Mouse (Mus musculus): ENCODE data around the gene Tppp3.

The Tppp3 gene

DNA sequence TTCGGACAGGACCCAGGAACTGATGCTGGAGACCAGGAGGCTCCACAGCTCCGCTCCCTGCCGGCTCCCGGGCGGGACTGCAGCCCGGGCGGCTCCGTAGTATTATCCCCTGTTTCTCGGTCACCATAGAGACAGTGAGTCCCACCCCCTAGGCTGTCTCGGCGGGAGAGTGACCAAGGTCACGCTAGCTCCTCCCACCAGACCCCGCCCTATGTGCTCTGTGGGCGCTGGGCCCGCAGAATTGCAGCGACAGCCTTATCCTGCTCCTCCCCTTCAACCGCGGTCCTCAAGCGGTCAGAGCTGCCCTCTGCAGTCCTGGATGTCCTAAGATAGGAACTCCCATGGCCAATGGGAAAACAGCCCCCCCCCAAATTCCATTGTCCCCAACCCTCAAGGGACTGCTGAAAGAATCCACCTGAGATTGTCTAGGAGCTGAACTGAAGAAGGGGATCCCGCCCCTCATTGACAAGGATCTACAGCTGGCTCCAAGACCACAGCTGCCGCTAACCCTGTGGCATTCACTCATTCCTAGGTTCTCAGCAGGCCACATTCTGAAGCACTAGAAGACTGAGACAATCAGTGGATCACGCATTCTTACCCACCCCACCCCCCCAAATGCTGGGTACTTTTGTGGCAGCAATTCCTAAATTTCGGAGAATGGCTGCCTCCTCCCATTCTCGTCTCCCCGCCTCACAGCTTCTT is at the start of gene Tppp3:
TSS of gene Tppp3 (minus strand) at position 213 of the 702 bp plus-strand sequence.
- DNase-seq (ENCODE audit: low spot score) = no peak

DNA sequence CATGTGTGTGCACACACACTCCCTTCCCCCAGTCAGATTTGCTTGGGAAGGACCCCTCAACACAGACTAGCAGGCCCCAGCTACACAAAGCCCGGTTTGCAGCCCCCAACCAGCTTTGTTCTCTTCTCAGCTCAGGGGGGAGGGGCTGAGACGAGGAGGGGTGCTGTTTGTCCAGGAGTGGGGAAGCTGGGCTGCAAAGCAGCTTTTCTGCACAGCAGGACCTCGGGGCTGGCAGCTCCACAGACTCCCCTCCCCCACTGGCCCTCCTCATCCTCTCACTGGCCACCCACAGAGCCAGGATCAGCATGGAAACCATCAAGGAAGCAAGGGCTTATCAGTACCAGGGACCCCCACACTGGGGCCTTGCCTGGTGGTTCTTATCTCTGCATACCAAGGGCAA is 49.7 kb upstream of the Tppp3 start:
- DNase-seq (ENCODE audit: low spot score) = no peak

DNA sequence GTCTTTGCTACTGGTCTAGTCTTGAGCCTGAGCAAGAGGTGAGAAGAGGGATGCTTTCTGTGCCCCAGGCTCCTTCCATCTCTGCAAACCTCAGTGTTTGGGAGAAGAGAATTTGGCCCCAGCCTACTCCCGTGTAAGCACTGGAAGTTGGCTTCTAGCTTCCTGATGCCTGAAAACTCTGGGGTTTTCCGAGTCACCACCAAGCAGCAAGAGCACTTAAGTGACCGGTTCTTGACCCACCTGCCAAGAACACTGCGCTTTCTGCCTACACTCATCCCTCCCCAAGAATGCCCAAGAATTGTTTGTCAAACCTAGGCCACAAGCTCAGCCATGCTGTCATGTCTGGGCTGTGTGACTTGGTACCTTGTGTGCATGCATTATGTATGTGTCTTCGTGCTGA is 49.2 kb upstream of the Tppp3 start:
- no peak for DNase-seq (ENCODE audit: low spot score)

GRCm38 (mm10) chr8:105519591-105519990 is 48.3 kb upstream of the Tppp3 start:
- no peak for DNase-seq (ENCODE audit: low spot score)

DNA sequence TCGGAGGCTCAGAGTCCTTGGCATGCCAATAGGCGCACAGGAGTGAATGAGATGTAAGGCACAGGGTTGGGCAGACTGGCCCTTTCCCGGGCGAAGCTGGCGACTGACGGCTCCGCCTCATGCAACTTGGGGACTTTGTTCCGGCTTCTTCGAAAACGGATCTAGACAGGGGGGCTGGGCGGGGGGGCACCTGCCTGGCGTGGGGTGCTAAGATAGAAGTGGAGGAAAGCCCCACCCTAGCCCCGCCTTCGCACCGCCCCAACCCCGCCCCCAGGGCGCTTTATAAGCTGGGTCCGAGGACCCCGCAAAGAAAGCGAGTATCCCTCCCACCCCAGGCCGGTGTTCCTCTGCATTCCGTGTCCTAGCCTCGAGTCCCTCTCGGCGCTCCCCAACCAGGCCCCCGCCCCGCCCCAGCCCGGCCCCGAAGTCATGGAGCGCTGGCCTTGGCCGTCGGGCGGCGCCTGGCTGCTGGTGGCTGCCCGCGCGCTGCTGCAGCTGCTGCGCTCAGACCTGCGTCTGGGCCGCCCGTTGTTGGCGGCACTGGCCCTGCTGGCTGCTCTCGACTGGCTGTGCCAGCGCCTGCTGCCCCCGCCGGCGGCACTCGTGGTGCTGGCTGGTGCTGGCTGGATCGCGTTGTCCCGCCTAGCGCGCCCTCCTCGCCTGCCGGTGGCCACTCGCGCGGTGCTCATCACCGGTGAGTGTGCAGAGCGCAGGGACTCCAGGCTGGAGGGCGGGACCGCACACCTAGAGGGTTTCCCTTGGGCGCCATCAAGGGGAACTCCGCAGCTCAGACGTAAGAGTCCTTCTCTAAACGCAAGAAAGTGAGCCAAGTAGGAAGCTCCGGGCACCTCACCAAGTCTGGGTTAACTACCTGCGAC is 47.3 kb upstream of the Tppp3 start, which contains the start of gene Hsd11b2:
TSS of gene Hsd11b2 (plus strand) at position 320 of the 878 bp plus-strand sequence.
- no peak for DNase-seq (ENCODE audit: low spot score)

DNA sequence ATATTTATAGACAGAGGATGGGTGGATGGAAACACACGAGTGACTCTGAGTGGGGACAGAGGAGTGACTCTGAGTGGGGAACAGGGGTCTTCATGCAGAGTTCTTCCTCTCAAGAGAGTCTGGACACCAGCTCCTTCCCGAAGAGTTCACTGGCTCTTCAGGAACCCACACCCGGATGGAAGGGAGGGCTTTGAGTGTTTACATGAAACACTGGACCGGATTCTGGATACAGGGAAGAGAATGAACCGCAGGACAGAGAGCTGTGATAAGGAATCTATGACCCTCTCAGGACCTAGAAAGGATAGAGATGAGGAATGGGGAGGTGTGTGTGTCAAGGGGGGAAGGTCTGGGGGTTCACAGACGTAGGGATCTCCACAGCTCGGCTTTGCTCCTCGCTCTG is 46.0 kb upstream of the Tppp3 start:
- no peak for DNase-seq (ENCODE audit: low spot score)

GRCm38 (mm10) chr8:105516018-105516645 is 44.8 kb upstream of the Tppp3 start:
- peak; percentile 64 for DNase-seq (ENCODE audit: low spot score)

DNA sequence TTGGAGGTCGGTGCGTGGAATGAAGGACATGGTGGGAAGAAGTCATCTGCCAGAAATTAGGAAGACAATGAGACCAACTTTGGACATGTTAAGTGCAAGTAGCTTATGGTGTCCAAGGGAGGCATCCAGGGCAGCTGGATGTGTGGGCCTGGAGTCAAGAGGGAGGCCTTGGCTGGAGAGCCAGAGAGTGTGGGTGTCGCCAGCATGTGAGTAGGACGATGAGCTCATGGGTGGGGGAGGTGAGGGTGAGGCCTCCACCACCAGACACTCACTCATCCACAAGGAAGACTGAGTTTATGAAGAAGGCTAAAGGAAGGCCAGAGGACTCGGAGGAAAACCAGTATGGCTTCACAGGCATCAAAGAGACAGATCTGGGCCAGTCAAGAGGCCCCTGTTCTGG is 43.3 kb upstream of the Tppp3 start:
- no peak for DNase-seq (ENCODE audit: low spot score)

GRCm38 (mm10) chr8:105514194-105514593 is 42.9 kb upstream of the Tppp3 start:
- no peak for DNase-seq (ENCODE audit: low spot score)

- DNase-seq (ENCODE audit: low spot score) = no peak
Observed at GRCm38 (mm10) chr8:105509997-105510735, 38.8 kb upstream of the Tppp3 start.

GRCm38 (mm10) chr8:105508758-105509157 is 37.4 kb upstream of the Tppp3 start:
- no peak for DNase-seq (ENCODE audit: low spot score)

- DNase-seq (ENCODE audit: low spot score) = no peak
Observed at GRCm38 (mm10) chr8:105506977-105507376, 35.7 kb upstream of the Tppp3 start.

- no peak for DNase-seq (ENCODE audit: low spot score)
Observed at GRCm38 (mm10) chr8:105504617-105505016, 33.3 kb upstream of the Tppp3 start.

DNA sequence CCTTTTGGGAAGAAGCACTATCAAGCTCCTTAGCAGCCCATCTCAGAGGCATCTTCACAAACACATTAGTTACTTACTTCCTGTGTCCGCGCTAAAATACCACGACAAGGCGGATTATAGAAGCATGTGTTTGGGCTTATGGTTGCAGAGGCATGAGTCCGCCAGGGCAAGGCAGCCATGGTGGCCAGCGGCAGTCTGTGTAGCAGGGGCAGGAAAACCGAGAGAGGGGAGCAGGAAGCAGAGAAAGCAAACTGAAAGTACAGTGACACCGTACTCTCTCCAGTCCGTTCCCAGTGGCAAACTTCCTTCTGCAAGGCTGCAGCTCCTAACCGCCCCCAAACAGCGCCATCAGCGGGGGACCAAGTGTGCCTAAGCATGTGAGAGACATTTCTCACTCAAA is 28.5 kb upstream of the Tppp3 start:
- DNase-seq (ENCODE audit: low spot score) = no peak

GRCm38 (mm10) chr8:105496439-105497180 is 25.3 kb upstream of the Tppp3 start, which contains the start of gene Zdhhc1:
Zdhhc1 (minus strand) TSS chr8:105496902.
- DNase-seq (ENCODE audit: low spot score) = peak; percentile 38

- no peak for DNase-seq (ENCODE audit: low spot score)
Observed at GRCm38 (mm10) chr8:105495350-105496302, 24.3 kb upstream of the Tppp3 start.

DNA sequence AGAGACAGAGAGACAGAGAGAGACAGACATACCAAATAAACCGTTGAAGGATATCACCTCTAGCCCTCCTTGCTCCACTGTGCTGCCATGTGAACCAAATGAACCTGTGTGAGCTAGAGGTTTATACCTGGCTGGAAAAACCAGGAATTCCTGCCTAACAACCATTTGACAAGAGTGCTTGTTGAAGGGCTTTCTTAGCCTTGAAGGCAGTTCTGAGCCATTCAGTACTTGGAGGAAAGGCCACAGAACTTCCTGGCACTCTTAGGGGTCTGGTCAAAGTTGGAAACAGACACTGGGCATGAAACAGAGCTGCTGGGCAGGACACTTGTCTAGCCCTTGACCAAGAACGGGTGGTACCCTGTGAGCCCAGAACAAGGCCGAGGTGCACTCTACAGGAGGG is 23.2 kb upstream of the Tppp3 start:
- DNase-seq (ENCODE audit: low spot score) = no peak

- DNase-seq (ENCODE audit: low spot score) = no peak
Observed at GRCm38 (mm10) chr8:105493495-105493894, 22.2 kb upstream of the Tppp3 start.

- DNase-seq (ENCODE audit: low spot score) = no peak
Observed at GRCm38 (mm10) chr8:105489281-105489680, 18.0 kb upstream of the Tppp3 start.

GRCm38 (mm10) chr8:105488082-105488481 is 16.8 kb upstream of the Tppp3 start:
- no peak for DNase-seq (ENCODE audit: low spot score)

Measured in layer of hippocampus, adult 9-10 months (tissue).